Mouse (Mus musculus) cerebellum, adult 2 months (tissue): ENCODE results near the gene Poc1a. TPM values are rescaled to one million over a fixed set of nuclear protein-coding genes. Genes with fewer than 3 reads are reported as not detected.

ENCODE experiments used
- DNase-seq, 2 experiments: peaks; one replicate each; pipeline ENCODE4 v3.0.0; 2021
- H3K27ac ChIP-seq: fragments of 200-500 bp; 2 replicates; pipeline ENCODE4 v1.5.1; 2012; ENCODE audit warnings: low read length, control low read depth, inconsistent platforms; ENCODE audit not compliant: insufficient read depth
- H3K27me3 ChIP-seq: fragments of 200-500 bp; 2 replicates; pipeline ENCODE4 v1.6.1; 2012; ENCODE audit warnings: inconsistent platforms, mild to moderate bottlenecking, low read length, moderate library complexity; ENCODE audit not compliant: control insufficient read depth, insufficient read depth
- H3K4me1 ChIP-seq: fragments of 200-500 bp; 2 replicates; pipeline ENCODE4 v1.6.1; 2011; ENCODE audit warnings: low read length; ENCODE audit not compliant: control insufficient read depth, insufficient read depth
- H3K4me3 ChIP-seq: fragments of 200-500 bp; replicated peaks from 2 replicates; pipeline ENCODE3; 2011; ENCODE audit warnings: mild to moderate bottlenecking, low read depth, low read length, control low read depth; ENCODE audit not compliant: insufficient read depth
- CTCF ChIP-seq: fragments of 200-500 bp; IDR thresholded peaks from 2 replicates; pipeline ENCODE4 v1.5.1; 2011; ENCODE audit warnings: low read depth, mild to moderate bottlenecking, control low read depth, low read length, moderate library complexity, borderline replicate concordance; ENCODE audit not compliant: insufficient read depth
- POLR2A ChIP-seq: fragments of 200-500 bp; IDR thresholded peaks from 2 replicates; pipeline ENCODE4 v1.6.1; 2011; ENCODE audit warnings: low read length, control low read depth, borderline replicate concordance; ENCODE audit not compliant: insufficient read depth
- WGBS: fragments of 180-500 bp; shearing (Covaris S2); methylation state at CpG from one replicate; pipeline ENCODE4 v1.1.7; 2018; 5-methylcytosine and 5-hydroxymethylcytosine counted together
- polyA plus RNA-seq: library from polyadenylated mRNA; depleted of rRNA; stranded (reverse); fragments of >200 nt; gene quantifications from 2 replicates; pipeline ENCODE4 v1.2.3, GENCODE M21; 2012

The Poc1a gene
- polyA plus RNA-seq, 1 experiment, result 3.9 TPM

DNA sequence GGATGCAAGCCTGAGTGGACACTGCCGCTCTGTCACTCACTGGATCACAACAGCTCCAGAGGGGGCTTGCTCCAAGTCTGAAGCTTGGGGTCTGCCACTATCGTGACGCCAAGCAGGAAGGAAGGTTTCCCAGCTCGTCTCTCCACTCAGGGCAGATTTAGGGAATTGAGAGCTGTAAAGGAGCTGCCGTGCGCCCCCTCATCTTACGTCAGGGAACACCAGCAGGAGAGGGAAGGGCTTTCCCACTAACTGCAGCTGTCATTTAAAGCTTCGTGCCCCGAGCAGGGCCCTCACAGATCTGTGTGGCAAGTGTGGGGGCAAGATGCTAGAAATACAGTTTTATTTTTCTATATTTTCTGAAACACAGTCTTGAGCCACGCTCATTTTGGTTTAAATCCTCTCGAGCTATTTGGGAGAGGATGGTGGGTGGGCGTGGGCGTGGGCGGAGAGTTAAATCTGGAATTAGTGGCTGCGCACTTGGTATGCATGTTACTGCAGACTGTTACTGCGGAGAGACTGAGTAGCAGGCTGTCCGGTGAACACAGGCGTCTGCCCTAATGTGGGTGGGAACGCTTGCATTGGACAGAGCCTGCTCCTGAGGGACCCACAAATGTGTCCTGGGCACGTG is 19.4 kb downstream of the Poc1a start:
- DNase-seq, result no peak
- Histone ChIP-seq H3K27me3 (no peaks in the 10 kb centered on the region), H3K4me3 (no peak overlapping the region), H3K27ac (no peak overlapping the region), H3K4me1 (peaks cover 10% of the 10 kb centered on the region; the same call in 1 of the 2 replicates)
- TF ChIP-seq CTCF (no peak), POLR2A (no peak)
- 83% methylated on average over 20 of the region's 20 CpGs for WGBS

DNA sequence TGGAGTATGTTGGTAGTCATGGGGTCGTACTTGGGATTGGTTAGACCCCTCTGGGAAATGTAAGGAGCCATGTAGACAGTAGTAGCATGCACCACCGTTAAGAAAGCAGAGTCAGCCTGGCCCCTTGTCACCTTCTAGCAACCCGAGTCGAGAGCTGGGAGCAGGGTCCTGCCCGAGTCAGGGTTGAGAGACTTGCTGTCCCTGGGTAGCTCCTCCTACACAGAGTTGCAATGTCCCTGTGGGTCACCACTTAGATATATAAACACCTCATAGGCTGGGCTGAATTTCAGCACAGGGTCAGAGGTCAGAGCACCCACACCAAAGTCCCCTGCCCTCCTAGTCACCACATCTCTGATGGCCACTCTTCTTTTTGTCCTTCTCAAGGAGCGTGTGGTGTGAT is 20.1 kb downstream of the Poc1a start:
- TF ChIP-seq POLR2A, result no peak
- H3K27ac ChIP-seq, result no peak overlapping the region
- H3K4me3 ChIP-seq, result no peak overlapping the region
- 90% methylated on average over 6 of the region's 6 CpGs for WGBS
- H3K4me1 ChIP-seq, result peaks cover 10% of the 10 kb centered on the region; the same call in 1 of the 2 replicates
- DNase-seq, result no peak
- H3K27me3 ChIP-seq, result no peaks in the 10 kb centered on the region

GRCm38 (mm10) chr9:106301446-106302080 is 20.7 kb downstream of the Poc1a start:
- Histone ChIP-seq H3K27me3 (no peaks in the 10 kb centered on the region), H3K4me1 (peaks cover 10% of the 10 kb centered on the region; the same call in 1 of the 2 replicates), H3K4me3 (no peak overlapping the region), H3K27ac (no peak overlapping the region)
- no peak for TF ChIP-seq POLR2A
- TF ChIP-seq CTCF, result no peak
- 39% methylated on average over 11 of the region's 11 CpGs for WGBS
- peak in 1 of 2 experiments; percentile 22 for DNase-seq

DNA sequence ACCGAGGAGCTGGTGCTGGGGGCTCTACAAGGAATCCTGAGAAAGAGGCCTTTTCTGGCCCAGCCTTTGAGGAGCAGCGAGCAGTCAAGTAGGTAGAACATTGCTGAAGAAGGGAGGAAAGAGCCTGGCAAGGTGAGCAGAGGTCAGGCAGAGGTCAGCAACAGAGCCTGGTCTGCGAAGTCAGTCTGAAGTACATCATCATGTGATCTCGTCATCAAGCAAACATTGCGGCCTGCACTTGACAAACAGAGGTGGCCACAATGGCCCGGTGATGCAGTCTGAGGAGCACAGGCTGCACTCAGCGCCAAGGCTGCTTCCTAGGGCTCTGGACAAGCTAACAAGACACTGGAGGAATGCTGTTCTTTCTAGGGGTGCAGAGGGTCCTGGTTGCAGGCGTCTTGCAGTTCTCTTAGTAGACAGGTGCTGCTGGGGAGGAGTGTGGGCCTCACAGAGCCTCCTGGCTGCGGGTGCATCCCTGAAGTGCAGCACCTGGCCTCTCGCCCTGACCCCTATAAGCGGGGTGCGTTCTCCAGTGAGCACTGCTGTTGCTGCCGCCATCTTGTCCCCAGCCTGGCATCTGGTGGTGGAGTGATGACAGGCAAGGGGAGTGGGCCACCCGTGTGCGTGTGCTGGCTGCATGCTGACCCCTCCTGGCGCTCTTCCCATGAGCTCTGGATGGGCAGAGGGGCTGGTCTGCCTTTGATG is 21.7 kb downstream of the Poc1a start:
- Histone ChIP-seq H3K27ac (no peak overlapping the region), H3K4me1 (peaks cover 10% of the 10 kb centered on the region; the same call in 1 of the 2 replicates), H3K4me3 (no peak overlapping the region), H3K27me3 (no peaks in the 10 kb centered on the region)
- WGBS, result 72% methylated on average over 16 of the region's 16 CpGs
- TF ChIP-seq POLR2A (no peak), CTCF (no peak)
- DNase-seq, result no peak

GRCm38 (mm10) chr9:106303460-106303960 is 22.6 kb downstream of the Poc1a start:
- peaks cover 10% of the 10 kb centered on the region; the same call in 1 of the 2 replicates for H3K4me1 ChIP-seq
- 95% methylated on average over 6 of the region's 6 CpGs for WGBS
- no peak overlapping the region for H3K4me3 ChIP-seq
- no peak overlapping the region for H3K27ac ChIP-seq
- TF ChIP-seq CTCF (no peak), POLR2A (no peak)
- DNase-seq, result no peak
- H3K27me3 ChIP-seq, result no peaks in the 10 kb centered on the region

DNA sequence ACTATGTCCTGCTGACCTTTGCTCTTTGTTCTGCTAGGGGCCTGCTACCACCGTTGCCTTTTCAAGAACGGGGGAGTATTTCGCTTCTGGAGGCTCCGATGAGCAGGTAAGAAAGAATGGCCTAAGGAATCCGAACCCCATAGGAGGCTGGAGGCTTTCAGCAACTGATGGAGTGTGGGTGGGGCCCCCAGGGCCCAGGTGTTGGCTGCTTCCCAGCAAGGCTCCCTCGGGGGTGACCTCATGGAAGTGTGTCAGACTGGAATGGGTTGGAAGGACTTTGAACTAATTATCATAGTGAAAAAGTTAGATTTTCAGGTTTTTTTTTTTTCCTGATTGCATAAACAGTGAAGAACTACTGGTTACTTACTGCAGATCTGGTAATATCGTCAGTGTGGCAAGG is 24.4 kb downstream of the Poc1a start:
- H3K4me1 ChIP-seq, result peaks cover 10% of the 10 kb centered on the region; the same call in 1 of the 2 replicates
- 78% methylated on average over 7 of the region's 7 CpGs for WGBS

DNA sequence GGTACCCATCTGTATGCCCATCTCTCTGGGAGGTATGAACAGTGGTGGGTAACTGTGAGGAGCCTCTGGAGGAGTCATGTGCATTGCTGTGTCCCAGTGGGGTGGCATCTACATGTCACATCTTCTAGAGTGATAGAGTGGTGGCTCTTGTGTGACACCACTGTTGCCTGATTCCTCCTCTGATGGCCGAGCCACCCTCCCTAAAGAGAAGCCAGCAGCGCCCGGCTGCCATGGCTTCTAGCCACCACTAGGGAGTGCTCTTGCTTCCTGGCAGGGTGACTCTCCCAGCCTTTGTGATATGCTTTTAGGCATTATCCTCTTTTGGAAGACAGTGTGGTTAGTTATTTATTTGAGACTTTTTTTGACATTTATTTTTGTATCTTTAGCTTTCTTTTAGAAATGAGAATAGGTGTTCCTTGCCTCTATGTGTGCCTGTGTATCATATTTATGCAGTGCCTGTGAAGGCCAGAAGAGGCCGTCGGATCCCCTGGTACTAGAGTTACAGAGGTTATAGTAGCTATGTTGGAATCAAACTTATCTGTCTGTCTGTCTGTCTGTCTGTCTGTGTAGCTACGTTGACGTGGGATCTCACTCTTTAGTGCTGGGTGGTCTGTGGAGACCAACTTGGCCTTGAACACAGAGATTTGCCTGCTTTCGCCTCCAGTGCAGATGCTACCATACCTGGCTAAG is 25.9 kb downstream of the Poc1a start:
- Histone ChIP-seq H3K4me1 (peaks cover 3% of the 10 kb centered on the region; the same call in 1 of the 2 replicates), H3K27ac (no peak overlapping the region), H3K4me3 (no peak overlapping the region), H3K27me3 (no peaks in the 10 kb centered on the region)
- DNase-seq, result peak; percentile 62 to 74
- no peak for TF ChIP-seq POLR2A
- TF ChIP-seq CTCF, result peak; percentile 83
- 52% methylated on average over 8 of the region's 8 CpGs for WGBS

More for the DNA sequence above, 24.4 kb downstream of the Poc1a start:
- no peak for TF ChIP-seq POLR2A
- no peak for TF ChIP-seq CTCF
- Histone ChIP-seq H3K27me3 (no peaks in the 10 kb centered on the region), H3K4me3 (no peak overlapping the region), H3K27ac (no peak overlapping the region)
- no peak for DNase-seq
